Mouse (Mus musculus) mature B cell (primary cell): ENCODE results near the gene Atl2.

ENCODE experiments used
- in situ Hi-C: fragments of 300-500 bp; cut with MboI; formaldehyde crosslinking; loops from 2 replicates; pipeline ENCODE4 v1.14.3; 2019

Gene Atl2

GRCm38 (mm10) chr17:79898156-79898746, 2.3 kb upstream of the Atl2 start:
- in situ Hi-C loops, result loop anchor here (25.0 kb wide), 1 partner anchor 289 kb away; no protein-coding TSS in a partner anchor

- in situ Hi-C loops, result loop anchor here (25.0 kb wide), 1 partner anchor 290 kb away; no protein-coding TSS in a partner anchor
Measured at GRCm38 (mm10) chr17:79897666-79898065, 1.7 kb upstream of the Atl2 start.

DNA sequence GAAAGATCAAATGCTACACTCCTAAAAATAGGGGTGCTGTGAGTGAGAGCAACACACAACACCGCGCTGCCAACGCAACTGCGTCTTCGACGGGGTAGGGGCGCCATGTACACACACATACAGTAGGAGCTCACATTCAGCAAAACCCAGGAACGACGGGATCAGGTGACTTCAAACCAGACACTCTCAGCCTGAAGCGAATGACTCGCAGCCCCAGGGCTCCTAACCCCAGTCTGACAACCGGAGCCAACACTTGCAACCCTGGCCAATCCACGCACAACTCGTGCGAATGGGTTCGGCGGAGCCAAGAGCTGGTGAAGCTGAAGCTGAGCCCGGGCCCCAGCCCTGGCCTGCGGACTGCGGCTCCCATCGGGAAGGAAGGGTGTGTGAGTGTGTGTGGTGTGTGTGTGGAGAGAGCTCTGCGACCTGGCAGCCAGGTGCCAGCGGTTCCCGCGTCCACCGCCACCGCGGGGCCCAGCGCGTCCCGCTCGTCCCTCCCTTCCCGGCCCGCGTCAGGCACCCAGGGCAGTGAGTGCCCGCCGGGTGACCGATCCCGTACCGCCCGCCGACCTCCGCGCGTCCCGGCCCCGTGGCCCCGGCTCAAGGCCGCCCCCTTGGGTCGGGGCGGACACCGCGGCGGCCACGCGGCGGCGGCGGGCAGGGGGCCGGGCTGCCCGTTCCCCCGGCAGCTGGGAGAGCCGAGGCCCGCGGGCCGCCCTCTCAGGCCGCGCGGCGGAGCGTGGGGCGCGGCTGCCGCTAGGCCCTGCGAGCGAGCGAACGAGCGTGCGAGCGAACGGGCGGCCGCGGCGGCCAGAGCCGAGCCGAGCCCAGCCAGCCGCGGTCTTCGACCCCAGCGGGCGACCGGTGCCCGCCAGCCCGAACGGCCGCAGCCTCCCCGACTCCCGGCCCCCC, 696 bp downstream of the Atl2 start:
- in situ Hi-C loops, result loop anchor here (25.0 kb wide), 1 partner anchor 292 kb away; no protein-coding TSS in a partner anchor

GRCm38 (mm10) chr17:79894054-79894453, 1.9 kb downstream of the Atl2 start:
- in situ Hi-C loops, result loop anchor here (25.0 kb wide), 1 partner anchor 293 kb away; no protein-coding TSS in a partner anchor

DNA sequence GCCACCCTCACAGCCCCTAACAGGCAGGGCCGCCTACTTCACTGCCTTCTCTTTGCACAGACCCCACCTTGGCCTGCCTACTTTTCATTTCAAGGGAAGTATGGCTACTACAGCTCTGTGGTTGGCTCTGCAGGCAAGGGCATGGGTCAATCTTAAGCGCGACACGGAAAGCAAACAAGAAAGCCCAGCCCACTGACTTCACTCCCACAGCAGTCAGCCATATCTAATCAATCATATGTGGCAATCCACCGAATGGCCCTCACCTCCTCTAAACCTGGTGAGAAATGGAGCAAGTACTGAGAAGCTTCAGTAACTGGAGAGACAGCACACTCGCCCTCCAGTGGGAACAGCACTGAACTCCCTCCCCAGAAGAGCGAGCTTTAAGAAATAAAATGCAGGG, 4.0 kb downstream of the Atl2 start:
- in situ Hi-C loops, result loop anchor here (25.0 kb wide), 1 partner anchor 295 kb away; no protein-coding TSS in a partner anchor

DNA sequence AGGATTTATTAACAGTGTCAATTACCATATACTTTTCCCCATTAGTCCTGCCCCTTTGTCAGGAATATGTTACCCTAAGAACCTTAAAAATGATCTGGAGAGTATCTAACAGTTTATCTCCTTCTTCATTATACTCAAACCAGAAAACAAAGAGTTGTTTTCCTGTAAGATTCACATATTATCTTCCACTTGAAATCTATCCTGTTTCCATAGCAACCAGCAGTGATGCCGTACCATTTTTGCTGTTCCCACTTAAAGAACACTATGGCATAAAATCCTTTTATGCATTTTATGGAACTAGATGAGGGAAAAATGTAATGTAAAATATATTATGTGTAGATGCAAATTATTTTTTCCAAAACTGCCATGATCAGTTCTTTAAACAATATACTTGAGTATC, 8.0 kb downstream of the Atl2 start:
- in situ Hi-C loops, result loop anchor here (25.0 kb wide), 1 partner anchor 299 kb away; no protein-coding TSS in a partner anchor

- in situ Hi-C loops, result loop anchor here (25.0 kb wide), 1 partner anchor 304 kb away; no protein-coding TSS in a partner anchor
Measured at GRCm38 (mm10) chr17:79883198-79883597, 12.7 kb downstream of the Atl2 start.

- in situ Hi-C loops, result no loop called here
Measured at GRCm38 (mm10) chr17:79865027-79865426, 30.9 kb downstream of the Atl2 start.

GRCm38 (mm10) chr17:79864503-79864902, 31.4 kb downstream of the Atl2 start:
- in situ Hi-C loops, result no loop called here

DNA sequence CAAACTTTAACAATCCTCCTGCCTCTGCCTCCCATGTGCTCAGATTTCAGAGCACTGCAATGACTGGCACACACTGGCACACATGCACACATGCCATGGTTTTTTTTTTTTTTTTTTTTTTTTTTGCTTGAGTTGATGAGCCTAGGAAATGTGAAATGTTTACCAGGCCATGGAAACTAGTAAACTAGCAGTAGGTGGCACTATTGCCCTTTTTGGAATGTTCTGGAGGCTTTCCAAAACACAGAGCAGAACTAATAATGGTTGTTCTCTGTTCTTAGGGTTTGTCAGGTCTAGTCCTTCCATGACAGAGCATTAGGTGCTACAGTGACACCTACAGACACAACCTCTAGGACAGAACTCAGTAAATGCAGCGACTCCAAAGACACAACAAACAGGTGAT, 33.9 kb downstream of the Atl2 start:
- in situ Hi-C loops, result no loop called here

GRCm38 (mm10) chr17:79855533-79855932, 40.4 kb downstream of the Atl2 start:
- in situ Hi-C loops, result no loop called here

GRCm38 (mm10) chr17:79848385-79848784, 47.5 kb downstream of the Atl2 start:
- in situ Hi-C loops, result no loop called here

- in situ Hi-C loops, result no loop called here
Measured at GRCm38 (mm10) chr17:79846182-79846581, 49.7 kb downstream of the Atl2 start.

DNA sequence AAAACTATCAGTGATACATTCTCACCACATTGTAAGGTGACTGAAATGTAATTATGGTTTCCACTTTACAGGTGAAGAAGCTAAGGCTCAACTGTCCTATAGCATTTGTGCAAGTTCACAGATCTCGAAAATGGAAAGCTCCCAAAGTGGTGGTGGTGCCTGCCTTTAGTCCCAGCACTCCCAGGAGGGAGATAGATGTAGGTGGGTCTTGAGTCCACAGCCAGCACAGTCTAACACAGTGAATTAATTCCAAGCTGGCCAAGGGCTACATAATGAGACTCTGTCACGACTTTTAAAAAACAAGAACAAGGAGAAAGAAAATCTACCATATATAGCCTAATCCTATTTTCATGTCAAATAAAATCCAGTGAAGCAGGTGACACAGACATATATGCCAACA, 50.2 kb downstream of the Atl2 start:
- in situ Hi-C loops, result no loop called here

GRCm38 (mm10) chr17:79840254-79841238, 55.4 kb downstream of the Atl2 start:
- in situ Hi-C loops, result no loop called here

- in situ Hi-C loops, result no loop called here
Measured at GRCm38 (mm10) chr17:79836978-79837377, 58.9 kb downstream of the Atl2 start.

DNA sequence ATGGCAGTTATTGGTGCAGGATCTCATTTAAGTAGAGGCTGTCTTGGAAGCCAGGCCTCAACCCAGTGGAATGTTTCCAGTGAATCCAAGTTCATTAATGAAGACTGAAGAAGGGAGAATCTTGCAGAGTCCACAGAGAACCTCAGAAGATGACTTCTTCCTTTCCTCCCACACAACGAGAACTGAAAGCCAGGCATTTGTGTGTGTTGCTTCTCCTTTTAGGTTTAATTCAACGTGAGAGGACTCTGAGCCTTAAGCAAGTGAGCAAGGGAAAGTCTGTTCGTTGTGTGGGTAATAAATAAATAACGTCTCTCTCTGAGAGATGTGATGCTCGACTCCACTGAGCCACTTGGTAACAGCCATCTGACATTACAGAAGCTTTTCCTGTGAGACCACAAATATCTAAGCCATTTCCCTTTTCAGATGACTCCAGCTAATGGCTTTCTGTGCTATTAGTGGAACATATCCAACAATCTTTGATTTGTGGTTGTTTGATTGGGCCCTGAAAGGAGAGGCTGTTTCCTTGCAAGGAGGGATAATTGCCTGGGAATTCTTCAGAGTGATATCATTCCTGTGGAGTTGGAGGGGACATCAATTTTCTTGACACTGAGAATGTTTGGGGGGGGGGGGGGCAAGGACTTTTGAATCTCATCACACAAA, 60.1 kb downstream of the Atl2 start:
- in situ Hi-C loops, result no loop called here

DNA sequence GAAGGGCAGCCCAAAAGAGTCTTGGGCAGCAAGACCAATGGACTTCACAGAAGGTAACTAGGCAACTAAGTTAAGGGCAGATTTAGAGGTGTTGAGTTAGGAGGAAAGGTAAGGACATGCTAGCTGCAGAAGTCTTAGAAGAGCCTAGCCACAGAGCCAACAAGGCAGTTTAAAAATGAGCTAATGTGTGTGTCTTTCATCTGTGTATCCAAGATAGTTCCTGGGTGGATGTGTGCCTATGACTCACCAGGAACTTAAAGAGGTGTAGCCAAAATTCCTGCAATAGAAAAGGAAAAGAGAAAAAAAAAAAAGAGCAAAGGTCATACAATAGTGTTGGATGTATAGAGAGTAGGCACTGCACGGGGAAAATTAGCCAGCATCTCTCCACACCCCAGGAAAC, 63.6 kb downstream of the Atl2 start:
- in situ Hi-C loops, result no loop called here

DNA sequence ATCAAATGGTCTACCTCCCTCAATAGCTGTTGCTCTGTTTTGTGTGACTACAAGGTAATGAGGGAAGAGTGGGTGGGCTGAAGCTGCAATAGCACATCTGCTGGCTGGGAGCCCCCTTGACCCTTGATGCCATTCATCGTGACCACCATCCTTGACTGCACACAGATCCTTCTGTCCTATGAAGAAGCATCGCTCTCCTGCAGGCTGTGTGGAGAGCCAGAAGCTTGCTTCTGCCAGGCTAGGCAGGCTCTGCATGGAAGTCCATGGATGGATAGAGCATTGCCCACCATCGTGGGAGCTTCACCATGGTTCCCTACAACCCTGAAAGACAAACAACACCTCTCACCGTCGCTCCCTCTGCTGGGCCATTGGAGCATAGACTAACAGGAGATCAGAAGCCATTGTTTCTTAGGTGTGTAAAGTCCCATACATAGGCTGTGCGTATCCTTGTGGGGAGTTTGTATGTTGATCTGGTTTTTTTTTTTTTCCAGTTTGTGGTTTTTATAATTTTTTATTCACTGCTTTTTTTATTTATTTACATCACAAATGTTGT, 69.4 kb downstream of the Atl2 start:
- in situ Hi-C loops, result no loop called here

GRCm38 (mm10) chr17:79825241-79826030, 70.5 kb downstream of the Atl2 start:
- in situ Hi-C loops, result no loop called here
